Mouse (Mus musculus) activated CD4-positive, CD25-positive, alpha-beta regulatory T cell, adult 4 months (primary cell): ENCODE data around the gene Tcte1. TPM values are rescaled to one million over a fixed set of nuclear protein-coding genes. Genes with fewer than 3 reads are reported as not detected.

ENCODE experiments used
- ATAC-seq: one replicate; pipeline ENCODE4 v1.8.0; 2017
- polyA plus RNA-seq, 2 experiments: library from polyadenylated mRNA; unstranded; fragments of 100-300 nt; shearing (Covaris generic); gene quantifications; one replicate each; pipeline ENCODE4 v1.2.1; 2017

Tcte1 gene
- polyA plus RNA-seq = not detected

DNA sequence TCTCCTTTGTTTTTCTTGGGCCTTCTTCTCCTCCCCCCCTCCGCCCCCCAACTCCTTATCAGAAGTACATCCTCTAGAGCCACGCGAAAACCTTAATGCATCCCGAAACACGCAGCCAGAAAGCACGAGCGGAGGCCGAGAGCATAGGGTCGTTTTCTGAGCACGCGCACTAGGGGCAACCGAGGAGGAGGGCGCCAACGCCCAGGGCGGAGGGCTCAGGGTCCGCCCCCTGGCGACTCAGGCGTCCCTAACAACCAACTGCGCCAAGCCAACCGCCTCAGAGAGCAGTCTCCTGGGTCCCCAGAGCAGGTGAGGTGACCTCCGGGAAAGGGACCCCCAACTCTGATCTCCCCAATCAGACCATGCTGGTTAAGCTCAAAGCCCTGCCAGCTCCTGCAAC lies at the start of gene Tcte1:
Gene Tcte1, plus strand, starts transcription at position 172 of the 400 bp plus-strand sequence.
- ATAC-seq = no peak

DNA sequence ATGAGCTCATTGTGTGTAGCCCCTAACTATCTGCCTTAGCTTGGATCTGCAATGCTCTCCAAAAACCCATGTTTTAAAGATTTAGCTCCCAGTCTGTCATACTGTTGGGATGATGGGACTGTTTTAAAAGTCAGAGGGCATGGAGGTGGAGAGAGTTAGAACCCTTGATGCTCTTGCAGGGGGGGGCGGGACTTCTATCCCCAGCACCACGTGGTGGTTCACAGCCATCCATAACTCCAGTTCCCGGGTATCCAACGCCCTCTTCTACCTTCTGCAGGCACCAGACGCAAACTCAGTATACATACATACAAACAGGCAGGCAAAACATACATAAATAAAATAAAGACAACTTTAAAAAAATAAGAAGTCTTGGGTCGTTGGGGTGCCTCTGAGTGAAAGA lies 49.6 kb upstream of the Tcte1 start:
- ATAC-seq = no peak

DNA sequence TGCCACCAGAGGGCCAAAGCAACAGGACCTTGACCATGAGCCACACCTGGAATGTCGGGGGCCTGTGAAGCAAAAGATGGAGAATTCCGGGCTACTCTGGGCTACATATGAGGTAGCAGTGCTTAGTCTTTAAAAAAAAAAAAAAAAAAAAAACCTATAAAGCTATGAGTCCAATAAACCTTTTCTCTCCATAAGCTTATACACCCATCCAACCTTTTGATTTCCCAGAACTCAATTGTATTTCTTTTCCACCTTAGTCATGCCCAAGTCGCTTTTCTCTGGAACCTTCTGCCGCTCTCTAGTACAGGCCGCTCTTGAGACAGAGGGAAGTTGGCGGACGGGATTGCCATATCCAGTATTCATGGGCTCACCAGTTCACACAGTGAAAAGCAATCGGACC lies 49.1 kb upstream of the Tcte1 start:
- no peak for ATAC-seq

DNA sequence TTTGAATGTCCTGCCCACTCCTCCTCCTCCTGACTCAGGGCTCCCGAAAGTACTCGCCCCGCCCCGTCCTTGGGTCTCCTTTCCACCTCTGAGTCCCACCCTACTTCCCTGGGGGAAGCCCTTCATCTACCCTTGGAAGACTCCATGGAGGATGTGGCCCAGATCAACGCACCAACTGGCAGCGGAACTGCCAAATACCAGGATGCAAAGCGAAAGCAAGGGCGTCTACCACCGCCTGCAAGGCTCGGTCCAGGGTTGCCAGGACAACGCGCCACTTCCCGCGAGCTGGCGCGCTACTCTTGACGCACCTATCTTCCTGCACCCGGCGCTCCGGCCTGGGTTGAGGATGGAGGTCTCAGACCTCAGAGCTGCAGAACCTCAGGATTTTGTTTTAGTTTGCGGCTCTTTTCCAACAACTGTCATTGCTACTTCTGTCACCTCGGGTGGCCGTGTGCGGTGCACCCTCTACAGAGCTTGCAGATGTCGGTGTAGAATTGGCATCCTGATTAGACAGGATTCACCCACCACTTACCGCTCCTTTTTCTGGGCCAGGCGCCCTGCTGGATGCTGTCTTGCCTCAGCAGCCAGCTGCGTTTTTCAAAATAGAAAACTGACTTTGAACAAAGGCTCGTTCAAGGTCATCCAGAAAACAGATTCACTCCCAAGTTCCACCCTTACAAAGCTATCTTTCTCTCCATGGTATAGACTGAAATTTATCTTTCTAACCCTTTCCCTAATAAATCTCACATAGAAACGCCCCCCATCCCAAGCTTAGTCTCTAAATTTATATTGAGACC lies 48.4 kb upstream of the Tcte1 start, which contains the start of gene Spats1:
Gene Spats1, minus strand, starts transcription at position 747 of the 797 bp plus-strand sequence.
- peak; percentile 96 for ATAC-seq

DNA sequence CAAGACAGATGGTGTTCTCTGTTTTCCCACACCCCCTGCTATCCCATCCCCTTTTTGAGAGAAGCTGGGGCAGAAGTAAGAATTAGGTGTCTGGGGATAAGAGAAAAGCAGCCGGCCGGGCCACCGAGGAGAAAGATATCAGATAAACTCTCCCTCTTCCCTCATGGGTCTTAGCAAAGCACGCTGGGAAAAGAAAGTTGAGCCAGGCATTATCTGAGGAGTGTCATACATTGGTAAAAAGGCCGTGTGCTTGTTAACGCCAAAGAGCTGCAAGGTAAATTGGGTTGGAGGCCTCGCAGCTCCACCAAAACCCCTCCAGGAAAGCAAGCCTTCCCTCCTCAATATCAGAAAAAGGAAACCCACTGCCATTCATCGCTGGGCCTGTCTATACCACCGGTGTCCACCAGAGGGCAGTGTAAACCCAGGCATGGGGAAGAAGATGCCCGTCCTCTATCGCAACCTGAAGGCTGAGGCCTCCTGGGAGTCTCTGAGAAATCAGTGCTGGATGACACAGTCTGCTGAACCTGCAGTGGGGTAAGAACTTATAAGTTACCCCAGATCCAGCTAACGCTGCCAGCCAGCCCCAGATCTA lies 44.9 kb upstream of the Tcte1 start:
- peak; percentile 29 for ATAC-seq

DNA sequence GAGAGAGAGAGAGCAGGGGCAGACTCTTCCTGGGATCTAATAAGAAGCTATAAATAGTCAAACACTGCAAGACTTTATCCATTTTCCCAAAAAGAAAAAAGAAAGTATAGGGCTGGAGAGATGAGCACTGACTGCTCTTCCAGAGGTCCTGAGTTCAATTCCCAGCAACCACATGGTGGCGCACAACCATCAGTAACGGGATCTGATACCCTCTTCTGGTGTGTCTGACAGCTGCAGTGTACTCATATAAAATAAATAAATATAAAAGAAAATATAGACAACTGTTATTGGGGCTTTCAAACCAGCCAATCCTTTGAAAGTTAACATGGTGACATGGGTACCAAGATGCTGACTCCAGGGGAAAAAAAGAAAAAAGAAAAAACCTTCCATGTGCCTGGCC lies 42.8 kb upstream of the Tcte1 start:
- no peak for ATAC-seq

DNA sequence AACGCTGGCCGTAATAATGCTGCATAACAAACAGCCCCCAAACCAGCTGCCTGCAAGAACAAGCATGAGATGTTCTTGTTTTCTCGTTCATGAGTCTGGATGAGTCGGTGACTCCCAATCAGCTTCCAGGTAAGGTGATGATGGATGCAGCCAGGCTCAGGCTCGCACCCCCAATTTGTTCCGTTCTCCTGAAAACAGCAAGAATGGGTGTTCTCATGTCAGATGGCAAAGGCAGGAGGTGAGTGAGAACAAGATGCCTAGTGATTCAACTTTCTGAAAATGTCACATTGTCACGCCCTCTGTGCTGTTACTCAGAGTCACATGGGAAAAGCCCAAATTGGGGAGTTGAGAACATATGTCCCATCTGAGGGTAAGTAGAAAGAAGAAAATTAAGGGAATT lies 37.7 kb upstream of the Tcte1 start:
- ATAC-seq = no peak

DNA sequence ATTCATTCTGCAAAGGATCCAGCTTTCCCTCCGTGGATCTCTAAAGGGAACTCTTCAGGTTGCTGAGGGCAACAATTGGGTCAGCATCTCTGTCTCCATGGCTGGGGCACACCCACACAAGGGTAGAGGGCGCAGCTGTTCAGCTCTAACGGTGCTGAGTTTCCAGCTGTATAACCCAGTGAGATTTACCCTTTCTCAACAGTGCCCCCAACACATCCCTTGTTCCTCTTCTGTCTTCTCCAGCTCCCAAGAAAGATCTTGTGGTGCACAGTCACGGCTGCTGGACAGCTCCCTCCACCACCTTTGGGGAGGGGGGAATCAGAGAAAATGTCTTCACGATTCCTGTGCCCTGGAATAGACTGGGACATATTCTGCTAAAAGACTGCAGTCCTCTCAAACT lies 36.0 kb upstream of the Tcte1 start:
- ATAC-seq = no peak

DNA sequence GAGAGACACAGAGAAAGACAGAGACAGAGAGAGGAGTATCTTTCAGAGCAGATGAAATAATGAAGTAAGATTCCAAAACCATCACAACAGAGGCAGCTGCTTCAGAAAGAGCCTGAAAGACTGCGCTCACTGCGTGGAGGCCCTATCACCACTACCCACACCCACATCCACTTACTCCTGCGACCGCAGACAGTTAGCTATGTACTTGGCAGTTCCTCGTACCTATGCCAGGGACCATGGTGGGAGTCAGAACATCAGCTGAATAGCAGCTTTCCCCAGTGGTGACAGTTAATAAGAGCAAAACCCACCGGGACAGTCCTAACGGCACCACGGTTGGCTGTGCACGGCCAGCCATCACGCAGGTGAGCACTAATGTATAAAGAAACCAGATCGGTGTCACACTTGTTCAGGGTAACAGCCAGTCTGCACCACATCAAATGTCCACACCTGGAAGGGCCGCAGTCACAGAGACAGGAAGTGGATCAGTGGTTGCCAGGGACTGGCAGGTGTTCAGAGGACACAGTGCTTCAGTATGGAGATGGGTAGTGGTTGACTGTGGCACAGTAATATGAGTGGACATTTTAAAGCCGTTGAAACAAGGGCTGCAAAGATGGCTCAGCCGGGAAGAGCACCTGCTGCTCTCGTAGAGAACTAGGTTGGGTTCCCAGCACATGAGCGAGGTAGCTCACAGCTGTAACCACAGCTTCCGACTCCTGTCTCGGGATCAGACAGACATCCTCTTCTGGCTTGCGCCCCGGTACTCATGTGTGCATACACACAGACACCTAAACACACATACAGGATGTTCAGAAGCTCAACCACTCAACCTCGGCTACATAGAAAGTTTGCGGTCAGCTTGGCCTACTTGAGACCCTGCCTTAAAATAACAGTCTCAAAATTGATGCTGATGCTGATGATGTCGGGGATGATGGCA lies 34.6 kb upstream of the Tcte1 start:
- peak; percentile 82 for ATAC-seq

DNA sequence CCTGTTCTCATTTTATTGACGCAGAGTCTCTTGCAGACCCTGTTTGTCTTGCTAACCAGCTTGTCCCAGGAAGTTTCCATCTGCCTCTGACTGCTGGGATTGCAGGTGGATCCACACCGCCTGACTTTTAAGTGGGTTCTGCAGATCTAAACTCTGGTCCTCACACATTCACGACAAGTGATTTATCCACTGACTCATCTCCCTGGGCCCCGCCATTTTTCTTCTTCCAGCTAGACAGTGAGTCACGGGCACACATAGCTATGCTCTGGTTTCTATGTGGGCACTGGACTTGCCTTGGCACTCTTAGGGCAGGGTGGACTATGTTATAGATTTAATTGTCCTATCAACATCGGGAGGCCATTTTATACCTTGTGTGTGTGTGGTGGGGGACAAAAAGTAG lies 33.5 kb upstream of the Tcte1 start:
- no peak for ATAC-seq

DNA sequence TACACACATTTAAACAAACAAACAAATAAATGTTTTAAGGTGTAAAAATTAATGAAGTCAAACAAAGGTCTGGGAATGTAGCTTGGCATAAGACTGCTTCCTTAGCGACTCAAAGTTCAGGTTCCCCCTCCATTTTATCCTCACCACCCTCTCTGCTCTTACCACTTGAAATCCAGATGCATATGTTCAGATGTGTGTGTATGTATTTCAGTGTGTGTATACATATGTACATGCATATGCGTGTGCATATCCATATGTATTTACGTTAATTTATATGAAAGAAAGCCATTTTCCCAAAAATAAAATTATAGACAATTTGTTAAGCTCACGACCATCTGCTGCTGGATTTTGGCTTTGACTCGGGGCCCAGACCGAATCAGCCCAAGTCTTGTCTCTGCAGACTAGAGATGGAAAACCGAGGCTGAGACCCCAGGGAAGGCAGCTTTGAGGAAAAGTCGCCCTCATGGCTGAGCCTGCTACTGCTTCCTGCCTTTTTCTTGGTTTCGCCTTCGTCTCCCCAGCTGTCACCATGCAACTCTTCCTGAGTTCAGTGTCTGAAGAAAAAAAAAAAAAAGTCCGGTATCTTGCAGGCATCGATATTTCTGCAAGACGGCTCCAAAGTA lies 32.6 kb upstream of the Tcte1 start:
- no peak for ATAC-seq

DNA sequence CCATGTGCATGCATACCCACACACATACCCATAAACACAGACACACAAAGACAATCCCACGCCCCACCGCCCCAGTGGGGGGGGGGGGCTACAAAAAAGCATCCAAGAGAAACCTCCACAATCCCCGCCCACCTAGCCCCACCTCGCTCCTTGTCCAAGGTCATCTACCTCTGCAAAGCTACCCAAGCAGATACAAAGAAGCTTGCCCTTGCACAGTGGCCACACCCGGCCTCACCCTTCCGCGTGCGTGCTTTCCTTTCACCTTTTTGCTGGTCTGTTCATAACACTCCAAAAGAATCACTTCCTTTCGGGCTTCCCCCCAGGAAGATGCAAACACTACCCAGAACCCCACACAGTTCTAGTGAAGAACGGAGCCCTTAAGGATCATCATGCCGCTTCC lies 27.8 kb upstream of the Tcte1 start:
- ATAC-seq = no peak

DNA sequence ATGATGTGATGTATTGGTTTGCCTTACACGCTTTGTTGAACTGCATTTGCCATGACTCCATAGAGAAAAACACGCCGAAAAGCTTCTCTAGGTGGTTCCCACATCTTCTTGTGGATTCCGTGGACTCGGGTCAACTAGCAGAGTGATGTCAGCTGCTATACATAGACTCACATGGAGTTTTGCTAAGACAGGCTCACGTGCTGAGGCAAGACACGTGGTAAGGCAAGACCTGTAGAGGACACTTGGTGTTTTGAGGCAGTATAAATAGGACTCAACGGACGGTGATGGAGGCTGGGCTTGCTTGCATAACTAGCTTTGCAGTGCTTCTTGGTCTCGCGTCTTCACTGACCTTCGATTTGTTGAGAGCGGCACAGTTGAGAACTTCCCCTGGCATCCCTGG lies 24.8 kb upstream of the Tcte1 start:
- no peak for ATAC-seq

DNA sequence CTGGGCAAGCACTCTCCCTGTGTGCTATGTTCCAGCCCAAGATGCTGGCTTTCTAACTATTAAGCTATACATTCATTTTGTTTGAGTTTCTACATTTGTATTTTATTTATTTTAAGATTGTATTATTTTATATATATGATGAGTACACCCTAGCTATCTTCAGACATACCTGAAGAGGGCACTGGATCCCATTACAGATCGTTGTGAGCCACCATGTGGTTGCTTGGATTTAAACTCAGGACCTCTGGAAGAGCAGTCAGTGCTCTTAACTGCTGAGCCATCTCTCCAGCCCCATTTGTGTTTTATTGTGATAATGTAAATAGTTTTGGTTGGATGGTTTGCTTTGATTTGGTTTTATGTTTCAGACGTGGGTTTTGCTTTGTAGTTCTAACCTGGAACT lies 23.7 kb upstream of the Tcte1 start:
- no peak for ATAC-seq

DNA sequence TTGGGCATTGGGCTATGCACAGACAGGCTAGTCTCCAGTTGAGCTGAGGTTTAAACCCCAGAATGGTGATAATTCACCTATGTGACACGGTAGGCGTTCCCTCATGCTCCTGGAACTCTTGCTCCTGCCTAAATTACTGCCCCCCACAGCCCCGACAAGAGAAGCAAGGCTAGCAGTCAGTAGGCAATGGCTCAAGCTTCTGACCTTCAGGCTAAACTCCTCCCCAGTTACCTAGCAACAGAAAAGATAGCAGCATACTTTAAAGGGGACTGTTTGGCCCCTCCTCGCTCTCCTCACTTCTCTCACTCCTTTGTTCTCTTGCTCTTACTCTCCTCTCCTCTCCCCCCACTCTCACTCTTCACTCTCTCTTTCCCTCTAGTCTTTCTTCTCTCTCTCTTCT lies 22.3 kb upstream of the Tcte1 start:
- no peak for ATAC-seq

DNA sequence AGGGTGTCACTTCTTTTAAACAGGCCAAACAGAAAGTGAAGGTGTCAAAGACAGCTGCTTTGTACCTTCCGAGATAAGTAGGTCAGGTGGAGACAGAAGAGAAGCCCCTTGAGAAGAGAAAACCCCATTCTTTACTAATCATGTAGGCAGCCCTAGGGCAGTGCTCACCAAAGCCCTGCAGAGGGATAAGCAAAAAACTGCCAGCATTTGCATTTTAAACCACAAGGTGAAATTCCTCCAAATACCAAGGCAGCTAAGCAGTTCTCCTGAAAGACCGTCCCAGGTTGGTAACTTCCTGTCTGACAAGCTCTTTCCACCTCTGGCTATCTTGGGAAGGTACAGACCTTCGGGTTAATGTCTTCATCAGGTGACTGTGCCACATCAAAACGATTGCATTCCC lies 20.9 kb upstream of the Tcte1 start:
- no peak for ATAC-seq

DNA sequence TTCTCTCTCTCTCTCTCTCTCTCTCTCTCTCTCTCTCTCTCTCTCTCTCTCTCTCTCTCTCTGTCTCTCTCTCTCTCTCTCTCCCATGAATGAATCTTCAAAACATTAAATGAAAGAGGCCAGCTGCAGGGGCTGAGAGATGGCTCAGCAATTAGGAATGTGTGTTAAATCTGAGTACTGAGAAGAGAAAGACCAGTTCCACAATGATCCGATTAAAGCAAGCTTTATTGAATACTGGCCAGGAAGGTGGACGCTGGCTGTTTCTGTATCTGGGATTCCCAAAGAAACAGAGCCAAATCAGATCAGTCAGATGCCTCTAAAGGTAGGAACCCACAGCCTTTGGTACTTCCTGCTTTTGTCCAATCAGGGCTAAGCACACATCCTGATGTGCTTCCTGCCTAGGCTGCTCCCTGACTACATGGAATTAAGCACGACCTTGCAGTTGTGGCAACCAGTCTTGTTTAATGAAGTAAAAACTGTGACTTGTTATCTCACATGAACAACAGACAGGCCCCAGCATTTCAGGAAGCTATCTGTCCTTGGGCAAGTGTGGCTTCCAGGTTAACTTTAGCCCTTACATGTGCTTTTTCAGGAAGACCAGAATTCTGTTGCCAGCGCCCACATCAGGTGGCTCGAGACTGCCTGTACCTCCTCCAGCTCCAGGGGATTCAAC lies 19.8 kb upstream of the Tcte1 start:
- ATAC-seq = no peak

DNA sequence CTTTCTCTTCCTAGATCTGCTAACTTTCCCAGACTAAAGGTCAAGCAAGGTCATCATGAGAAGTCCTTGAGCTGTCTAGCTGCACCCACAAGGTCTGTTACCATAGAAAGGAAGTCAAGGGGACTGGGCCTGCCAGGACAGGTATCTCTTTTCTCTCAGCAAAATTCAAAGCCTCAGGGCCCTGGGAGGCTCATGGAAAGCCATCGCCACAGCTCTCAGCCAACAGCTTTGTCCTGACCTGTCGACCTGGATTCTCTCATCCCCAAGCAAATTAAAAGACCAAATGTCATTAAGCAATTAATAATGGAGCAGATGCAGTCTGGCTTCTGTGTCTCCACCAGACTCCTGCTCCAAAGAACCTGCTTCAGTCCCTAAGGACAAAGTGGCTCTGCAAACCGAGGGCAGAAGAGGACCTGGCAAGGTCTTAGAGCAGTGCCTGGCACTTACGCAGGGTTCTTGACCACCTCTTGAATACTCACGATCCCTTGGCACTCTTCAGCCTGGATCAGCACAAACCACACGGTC lies 17.2 kb upstream of the Tcte1 start:
- ATAC-seq = no peak

DNA sequence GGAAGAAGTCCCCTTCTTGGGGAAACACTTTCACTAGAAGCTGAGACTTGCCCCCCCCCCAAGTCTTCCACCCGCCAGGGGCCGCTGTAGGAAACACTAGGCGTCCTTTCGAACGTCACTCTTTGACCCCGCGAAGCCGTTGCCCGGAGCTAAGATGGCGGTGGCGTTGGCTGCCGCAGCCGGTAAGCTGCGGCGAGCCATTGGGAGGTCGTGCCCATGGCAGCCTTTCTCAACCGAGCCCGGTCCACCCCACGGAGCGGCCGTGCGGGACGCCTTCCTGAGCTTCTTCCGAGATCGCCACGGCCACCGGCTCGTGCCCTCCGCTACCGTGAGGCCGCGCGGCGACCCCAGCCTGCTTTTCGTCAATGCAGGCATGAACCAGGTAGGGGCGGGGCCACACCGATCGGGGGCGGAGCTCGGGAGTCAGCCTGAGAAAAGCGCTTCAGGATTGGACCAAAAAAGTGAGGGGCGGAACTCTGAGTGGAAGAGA lies 16.5 kb upstream of the Tcte1 start, which contains the start of gene Aars2:
Gene Aars2, plus strand, starts transcription at position 142 of the 490 bp plus-strand sequence.
- peak; percentile 93 for ATAC-seq

DNA sequence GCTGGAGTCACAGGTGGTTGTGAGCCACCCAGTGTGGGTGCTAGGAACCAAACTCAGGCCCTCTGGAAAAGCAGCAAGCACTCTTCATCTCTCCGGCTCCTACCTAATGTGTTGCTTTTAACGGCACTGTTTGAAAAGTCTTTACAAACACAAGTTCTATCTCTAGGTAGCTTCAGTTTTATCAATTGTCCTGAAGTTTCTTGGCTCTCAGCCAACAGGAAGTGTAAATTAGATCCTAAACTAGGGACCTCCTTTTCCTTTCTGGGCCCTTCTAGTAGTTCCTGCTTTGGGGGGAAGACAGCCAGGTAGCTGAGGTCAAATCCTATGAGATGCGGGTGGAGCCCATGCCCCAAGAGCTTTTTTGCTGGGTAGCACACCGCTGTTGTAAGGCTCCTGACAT lies 12.4 kb upstream of the Tcte1 start:
- no peak for ATAC-seq

DNA sequence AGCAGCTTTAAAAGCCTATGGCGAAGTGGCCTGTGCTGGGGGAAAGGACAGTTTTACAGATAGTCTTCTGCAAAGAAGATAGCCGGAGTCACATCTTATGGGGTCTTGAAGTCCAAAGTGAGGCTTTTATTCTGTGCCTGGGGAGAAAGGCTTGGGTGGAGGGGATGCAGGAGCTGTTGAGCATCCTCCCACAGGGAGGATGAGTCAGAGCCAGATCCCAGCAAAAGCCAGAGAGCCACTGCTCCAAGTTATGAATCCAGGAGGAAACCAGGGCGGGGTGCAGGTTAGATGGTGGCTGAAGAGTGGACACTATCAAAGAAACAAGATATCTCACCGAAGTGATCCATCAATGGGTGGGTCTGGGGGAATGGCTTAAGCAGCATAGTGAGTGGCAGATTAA lies 11.5 kb upstream of the Tcte1 start:
- no peak for ATAC-seq
